Mouse (Mus musculus) 3134 (cell line): ENCODE measurements around the gene Dusp2.

ENCODE experiments used
- DNase-seq: peaks from one replicate; pipeline ENCODE4 v3.0.0-alpha.2; 2011; ENCODE audit warnings: low spot score; ENCODE audit not compliant: insufficient read length; ENCODE audit errors: extremely low read depth

Dusp2 gene

GRCm38 (mm10) chr2:127363282-127363652 is 27.3 kb downstream of the Dusp2 start:
- no peak for DNase-seq

GRCm38 (mm10) chr2:127363696-127364095 is 27.7 kb downstream of the Dusp2 start:
- DNase-seq, result no peak

- DNase-seq, result no peak
These were observed 28.5 kb downstream of the Dusp2 start for GRCm38 (mm10) chr2:127364452-127364851.

DNA sequence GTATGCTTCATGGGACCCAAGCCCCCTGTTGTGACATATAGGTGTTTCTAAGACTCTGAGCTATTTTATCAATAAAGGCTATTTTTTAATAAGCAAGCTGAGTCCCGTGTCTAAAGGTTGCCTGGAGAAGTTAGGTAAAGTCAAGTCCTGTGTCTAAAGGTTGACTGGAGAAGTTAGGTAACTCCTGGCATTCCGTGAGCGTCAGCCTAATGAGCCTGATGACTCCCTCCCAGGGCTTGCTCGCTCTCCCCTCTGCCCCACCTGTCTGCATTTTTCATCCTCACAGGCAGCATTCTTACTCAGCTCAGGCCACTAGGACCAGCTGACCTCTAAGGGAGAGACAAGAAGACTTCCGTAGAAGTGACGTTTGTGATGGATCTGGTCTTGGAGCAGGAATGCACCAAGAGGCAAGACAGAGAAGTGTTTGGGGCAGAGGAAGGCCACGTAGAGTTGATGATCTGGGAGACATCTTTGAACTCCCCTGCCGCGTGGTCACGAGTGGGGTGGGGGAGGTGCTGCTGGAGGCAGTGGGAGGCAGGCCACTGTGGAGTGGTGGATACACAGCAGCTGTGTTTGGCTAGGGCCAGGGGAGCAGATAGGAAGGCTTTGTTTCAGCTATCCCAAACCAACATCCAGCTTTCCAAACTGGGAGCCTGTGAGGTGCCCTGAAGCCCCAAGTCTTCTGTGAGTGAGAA is 31.3 kb downstream of the Dusp2 start:
- no peak for DNase-seq

GRCm38 (mm10) chr2:127369703-127370376 is 33.9 kb downstream of the Dusp2 start:
- no peak for DNase-seq

DNA sequence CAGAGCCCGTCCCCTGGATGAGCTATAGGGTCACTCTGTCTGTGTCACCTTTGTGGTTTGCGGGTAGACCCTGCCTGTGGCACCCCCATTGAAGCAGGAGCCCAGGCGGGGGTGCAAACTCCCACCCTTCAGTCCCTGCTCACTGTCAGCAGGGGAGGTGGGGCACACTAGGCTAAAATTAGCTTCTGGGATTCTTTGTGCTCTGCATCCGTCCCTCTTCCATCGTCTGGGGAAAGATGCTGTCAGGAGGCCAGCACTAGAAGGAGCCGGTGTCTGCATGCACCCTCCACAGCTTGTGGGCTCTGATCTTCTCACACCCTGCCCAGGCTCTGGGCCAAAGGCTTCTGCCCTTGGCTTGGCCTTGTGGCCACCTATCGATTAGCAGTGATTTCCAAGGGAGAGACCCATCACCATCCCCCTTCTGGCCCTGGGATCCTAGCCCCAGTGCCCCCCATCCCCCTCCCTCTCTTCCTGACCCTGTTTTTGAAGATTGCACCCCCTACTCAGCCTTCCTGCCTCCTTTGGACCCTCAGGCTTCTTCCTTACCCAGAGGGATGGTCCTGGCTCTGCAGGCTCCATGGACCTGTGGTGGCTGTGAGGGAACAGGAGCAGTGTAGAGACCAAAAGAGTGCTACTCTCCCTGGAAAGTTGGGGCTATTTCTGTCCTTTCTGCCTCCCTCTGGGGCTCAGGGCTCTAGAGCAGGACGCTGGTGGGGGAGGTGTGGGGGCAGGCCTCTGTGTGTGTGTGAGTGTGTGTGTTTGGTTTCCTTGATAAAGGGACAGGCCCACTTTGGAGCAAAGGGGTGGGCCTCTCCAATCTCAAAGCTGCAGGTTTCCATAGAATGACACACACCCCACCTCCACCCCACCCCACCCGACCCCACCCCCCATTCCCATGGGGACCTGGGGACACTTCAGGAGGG is 34.9 kb downstream of the Dusp2 start:
- no peak for DNase-seq

GRCm38 (mm10) chr2:127371484-127371861 is 35.5 kb downstream of the Dusp2 start:
- no peak for DNase-seq

- no peak for DNase-seq
These were observed 36.1 kb downstream of the Dusp2 start for GRCm38 (mm10) chr2:127372082-127372481.

GRCm38 (mm10) chr2:127374131-127374530 is 38.2 kb downstream of the Dusp2 start:
- DNase-seq, result no peak

DNA sequence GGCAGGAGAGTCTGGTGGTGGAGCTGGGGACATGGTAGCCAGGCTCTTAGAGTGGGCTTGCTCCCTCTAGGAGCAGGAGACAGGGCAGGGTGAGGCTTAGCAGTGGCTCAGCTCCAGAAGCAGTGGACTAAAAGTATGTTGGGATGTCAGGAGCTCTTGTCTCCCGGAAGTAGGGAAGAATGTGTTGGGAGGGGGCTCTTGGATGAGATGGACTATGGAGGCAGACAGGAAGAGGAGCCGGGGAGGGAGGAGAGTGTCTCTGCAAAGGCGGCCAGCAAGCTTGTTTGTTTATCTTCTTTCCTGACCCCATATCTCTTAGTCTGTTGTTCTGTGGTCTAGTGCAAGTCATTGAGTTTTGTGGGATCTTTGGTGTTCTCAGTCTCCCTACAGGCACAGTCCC is 39.1 kb downstream of the Dusp2 start:
- DNase-seq, result no peak

DNA sequence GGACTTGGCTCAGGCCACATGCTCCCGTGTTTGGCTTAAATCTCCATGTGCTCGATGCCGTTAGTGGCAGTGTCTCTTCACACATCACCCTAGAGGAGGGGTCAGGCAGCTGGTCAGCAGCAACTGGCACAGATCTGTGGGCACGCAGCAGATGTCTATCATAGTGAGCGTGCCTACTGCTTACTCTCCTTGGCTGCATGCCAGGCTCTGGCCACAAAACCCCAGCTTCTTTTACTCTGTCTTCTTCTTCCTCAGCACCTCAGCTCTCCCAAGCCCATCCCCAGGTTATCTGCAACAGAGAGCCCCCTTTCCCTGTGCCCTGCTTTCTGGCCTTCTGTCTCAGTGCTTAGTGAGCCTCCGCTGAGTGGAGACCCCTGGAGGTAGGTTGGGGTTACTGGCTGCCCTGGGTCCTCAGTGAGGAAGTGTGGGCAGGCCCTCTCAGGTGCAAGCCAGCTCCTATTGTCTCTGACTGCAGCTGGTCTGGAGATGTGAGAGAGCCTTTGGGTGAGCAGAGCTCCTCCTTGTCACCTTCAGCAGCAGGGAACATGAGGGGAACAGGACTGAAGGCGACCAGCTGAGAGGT is 39.9 kb downstream of the Dusp2 start:
- no peak for DNase-seq

- DNase-seq, result no peak
These were observed 40.6 kb downstream of the Dusp2 start for GRCm38 (mm10) chr2:127376423-127377051.

DNA sequence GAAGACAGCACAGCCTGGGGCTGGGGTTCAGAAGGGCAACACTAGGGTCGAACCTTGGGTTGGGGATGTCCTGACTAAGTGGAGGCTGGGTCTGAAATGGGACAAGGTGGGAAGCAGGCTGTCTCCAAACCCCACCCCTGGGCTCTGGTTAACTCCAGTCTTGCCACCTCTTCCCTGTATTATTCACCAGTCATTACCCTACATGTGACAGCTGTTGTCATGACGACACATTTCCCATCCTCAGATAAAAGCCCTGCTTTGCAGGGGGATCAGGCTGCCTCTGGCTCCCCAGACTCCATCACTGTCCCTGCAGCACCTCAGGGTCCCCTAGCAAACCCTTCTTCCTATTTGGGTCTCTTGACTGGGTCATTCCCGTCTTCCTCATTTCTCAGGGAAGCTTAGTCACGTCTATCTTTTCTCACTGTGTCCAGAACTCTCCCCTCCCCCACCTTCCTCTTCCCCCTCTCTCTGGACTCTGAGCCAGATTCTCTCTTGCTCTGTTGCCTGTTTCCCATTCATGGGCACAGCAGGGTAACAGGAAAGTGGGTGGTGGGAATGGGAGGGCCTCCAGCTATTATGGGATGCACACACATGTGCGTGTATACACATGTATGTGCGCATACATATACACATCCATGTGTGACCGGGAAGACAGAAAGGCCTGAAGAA is 42.1 kb downstream of the Dusp2 start:
- no peak for DNase-seq

GRCm38 (mm10) chr2:127378611-127378990 is 42.6 kb downstream of the Dusp2 start:
- DNase-seq, result no peak

DNA sequence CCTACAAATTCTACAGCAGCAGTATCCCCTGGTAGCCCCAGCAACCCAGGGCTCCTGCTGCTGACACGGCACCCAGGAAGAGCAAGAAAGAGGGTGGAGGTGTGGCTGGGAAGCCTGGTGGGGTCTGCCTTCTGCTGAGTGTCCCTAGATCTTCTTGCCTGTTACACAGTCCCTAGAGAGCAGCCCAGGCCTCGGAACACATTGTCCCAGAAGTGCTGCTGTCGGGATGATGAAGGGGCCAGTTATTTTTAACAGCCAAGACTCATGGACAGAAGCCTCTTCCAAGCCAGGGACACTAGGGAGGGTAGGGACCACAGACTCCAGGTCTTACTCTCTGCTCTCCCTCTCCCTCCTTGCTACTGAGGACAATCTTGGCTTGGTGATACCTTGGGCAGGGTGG is 43.3 kb downstream of the Dusp2 start:
- DNase-seq, result no peak

GRCm38 (mm10) chr2:127383881-127384280 is 47.9 kb downstream of the Dusp2 start:
- no peak for DNase-seq

DNA sequence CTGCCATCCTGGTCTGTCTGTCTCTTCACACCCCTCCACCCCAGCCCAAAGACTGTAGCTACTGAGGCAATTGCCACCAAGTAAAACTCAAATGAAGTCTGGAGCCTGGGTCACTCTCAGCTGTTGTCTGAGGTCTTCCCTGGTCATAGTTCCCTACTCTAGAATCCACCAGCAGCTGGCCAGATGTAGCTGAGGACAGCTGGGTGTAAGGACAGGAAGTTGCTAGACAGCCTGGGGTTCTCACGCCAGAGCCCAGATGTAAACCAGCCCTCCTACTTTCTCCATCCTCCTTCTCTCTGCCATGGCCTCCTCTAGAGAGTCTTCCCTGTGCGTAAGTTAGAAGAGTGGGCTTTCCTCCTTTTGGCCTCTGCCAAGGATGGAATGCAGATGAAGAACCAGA is 51.6 kb downstream of the Dusp2 start:
- DNase-seq, result no peak
